Comparison of ENCODE assay signal across 14 mouse cellular contexts in genomic region chr3:53477468-53477867, GRCm38 (mm10). TPM values are rescaled to one million over a fixed set of nuclear protein-coding genes. Genes with fewer than 3 reads are reported as not detected.
A peak's percentile ranks its signal among the peaks of the same experiment; 100 is the strongest.
DNase-seq lines count a peak whose midpoint lies in the region; ATAC-seq lines count a peak whose summit lies in the region.
"Had no signal": no experiment of that assay in that cellular context is flagged by ENCODE, and none has a peak within 500 bp of the region (broad histone marks: within the 10 kb centered on the region; RNA-seq: fewer than 3 reads in every experiment).

No protein-coding gene starts in this region.

- peaks cover 64% of the 10 kb centered on the region for H3K36me3 ChIP-seq in lung, embryonic 16.5 days (ENCODE audit: control insufficient read depth, insufficient read depth, low read length)
- H3K36me3 ChIP-seq in heart, embryonic 12.5 days, result peaks cover 92% of the 10 kb centered on the region

- no peak overlapping the region for H3K4me3 ChIP-seq in lung, embryonic 16.5 days (ENCODE audit: low read length)
- no peak overlapping the region for H3K4me3 ChIP-seq in heart, embryonic 12.5 days
- H3K4me3 ChIP-seq: erythroblast, embryonic 14.5 days; lung, embryonic 15.5 days had no signal

- intact Hi-C loops in gastrocnemius, postnatal 14 days (cut with DNase I; ENCODE audit: low total_unique reads), result loop anchor here (2.0 kb wide), 1 partner anchor 13 kb away; no protein-coding TSS in a partner anchor

- no peak overlapping the region for H3K27ac ChIP-seq in lung, embryonic 16.5 days (ENCODE audit: low read length)
- H3K27ac ChIP-seq in heart, embryonic 12.5 days (ENCODE audit: poor library complexity, severe bottlenecking), result no peak overlapping the region
- H3K27ac ChIP-seq: lung, embryonic 15.5 days had no signal

- no peak overlapping the region for H3K4me2 ChIP-seq in lung, embryonic 16.5 days (ENCODE audit: low read depth, low read length)
- no peak overlapping the region for H3K4me2 ChIP-seq in heart, embryonic 12.5 days
- H3K4me2 ChIP-seq: lung, embryonic 15.5 days had no signal

- no peak for DNase-seq in lung, postnatal 14 days
- DNase-seq in cerebellum, adult 9-10 months, result peak; percentile 51
- peak; percentile 67 for DNase-seq in gastrocnemius, postnatal 14 days
- DNase-seq in kidney, postnatal 25 days, result peak; percentile 86 to 89
- DNase-seq in thymus, postnatal 0 days (ENCODE audit: low spot score), result no peak
- DNase-seq: heart, adult 18-20 months had no signal

- no peaks in the 10 kb centered on the region for H3K9me3 ChIP-seq in lung, embryonic 16.5 days (ENCODE audit: control insufficient read depth, low read length)
- no peaks in the 10 kb centered on the region for H3K9me3 ChIP-seq in heart, embryonic 12.5 days (replicated peaks)
- H3K9me3 ChIP-seq: lung, embryonic 15.5 days had no signal

- 85% methylated on average over 17 of the region's 17 CpGs for WGBS in lung, embryonic 16.5 days
- 85% methylated on average over 17 of the region's 17 CpGs for WGBS in heart, embryonic 12.5 days

- H3K4me1 ChIP-seq in lung, embryonic 16.5 days (replicated peaks; ENCODE audit: control insufficient read depth, insufficient read depth, low read length), result no peaks in the 10 kb centered on the region
- H3K4me1 ChIP-seq in heart, embryonic 12.5 days (replicated peaks), result no peaks in the 10 kb centered on the region
- H3K4me1 ChIP-seq: lung, embryonic 15.5 days had no signal

- no peak overlapping the region for H3K9ac ChIP-seq in lung, embryonic 16.5 days (ENCODE audit: low read length)
- no peak overlapping the region for H3K9ac ChIP-seq in heart, embryonic 12.5 days
- H3K9ac ChIP-seq: lung, embryonic 15.5 days had no signal

- no peaks in the 10 kb centered on the region for H3K27me3 ChIP-seq in lung, embryonic 16.5 days (ENCODE audit: control insufficient read depth, insufficient read depth, low read depth, low read length)
- no peaks in the 10 kb centered on the region for H3K27me3 ChIP-seq in heart, embryonic 12.5 days (replicated peaks)
- H3K27me3 ChIP-seq: lung, embryonic 15.5 days had no signal

- 0 out of 2 replicates have a peak, but pooled peaks have one; percentile 34 for ATAC-seq in lung, embryonic 16.5 days (ENCODE audit: low read depth)
- ATAC-seq in heart, embryonic 12.5 days (ENCODE audit: insufficient number of reproducible peaks, low FRiP score), result no peak
- ATAC-seq: inflammation-experienced regulatory T-cells, adult 6 months had no signal

RNA-seq across cellular contexts. Expression of gene Stoml3, which starts 11.0 kb away (rescaled TPM):
- polyA plus RNA-seq in lung, embryonic 16.5 days (2015; fragmentation: Nextera tagmentation; extraction: Ambion mirVana), result not detected in 2 replicates
- not detected for total RNA-seq in gastrocnemius, postnatal 14 days (2021)
- polyA plus RNA-seq in thymus, postnatal 0 days (2015; fragmentation: Nextera tagmentation; extraction: Ambion mirVana), result not detected in 2 replicates
- polyA plus RNA-seq in heart, embryonic 12.5 days (2016; fragmentation: Nextera tagmentation; extraction: Ambion mirVana), result not detected in 2 replicates
- total RNA-seq: adrenal gland, adult 18-20 months; heart, adult 18-20 months; monocyte, adult 5-6 weeks had no signal
- polyA plus RNA-seq: erythroblast, embryonic 14.5 days; inflammation-experienced regulatory T-cells, adult 6 months; testis, adult 2 months had no signal

RNA-seq across cellular contexts. Expression of gene Proser1, which starts 14.0 kb away (rescaled TPM):
- 16.2 and 17.1 TPM in 2 replicates for polyA plus RNA-seq in lung, embryonic 16.5 days (2015; fragmentation: Nextera tagmentation; extraction: Ambion mirVana)
- 1 to 10 TPM; 6.9 to 7.3 TPM for total RNA-seq in gastrocnemius, postnatal 14 days (2021)
- polyA plus RNA-seq in thymus, postnatal 0 days (2015; fragmentation: Nextera tagmentation; extraction: Ambion mirVana), result 12.3 and 19.1 TPM in 2 replicates
- polyA plus RNA-seq in heart, embryonic 12.5 days (2016; fragmentation: Nextera tagmentation; extraction: Ambion mirVana), result 15.3 and 19.6 TPM in 2 replicates

RNA-seq across cellular contexts. Expression of gene Nhlrc3, which starts 14.3 kb away (rescaled TPM):
- polyA plus RNA-seq in lung, embryonic 16.5 days (2015; fragmentation: Nextera tagmentation; extraction: Ambion mirVana), result 8.1 and 8.9 TPM in 2 replicates
- total RNA-seq in gastrocnemius, postnatal 14 days (2021), result 1 to 10 TPM; 2.5 to 4.2 TPM
- 6.3 and 6.7 TPM in 2 replicates for polyA plus RNA-seq in thymus, postnatal 0 days (2015; fragmentation: Nextera tagmentation; extraction: Ambion mirVana)
- 9.2 and 9.7 TPM in 2 replicates for polyA plus RNA-seq in heart, embryonic 12.5 days (2016; fragmentation: Nextera tagmentation; extraction: Ambion mirVana)

Comparison
In these comparisons a context has a peak if more than half of its experiments do, and no peak if none do; other contexts are left out.
1. DNase-seq: peak in cerebellum, adult 9-10 months (single experiment), gastrocnemius, postnatal 14 days (single experiment) and kidney, postnatal 25 days (2 of 2); none in lung, postnatal 14 days (single experiment) and thymus, postnatal 0 days (single experiment).